Mouse (Mus musculus) mesoderm, embryonic 11.5 days (tissue): ENCODE results near the gene Lgi1.

Source experiments
- DNase-seq: peaks from one replicate; pipeline ENCODE4 v3.0.0-alpha.2; 2012; ENCODE audit warnings: low read depth, low spot score

Gene Lgi1

GRCm38 (mm10) chr19:38261351-38261750, 3.0 kb upstream of the Lgi1 start:
- DNase-seq: no peak

DNA sequence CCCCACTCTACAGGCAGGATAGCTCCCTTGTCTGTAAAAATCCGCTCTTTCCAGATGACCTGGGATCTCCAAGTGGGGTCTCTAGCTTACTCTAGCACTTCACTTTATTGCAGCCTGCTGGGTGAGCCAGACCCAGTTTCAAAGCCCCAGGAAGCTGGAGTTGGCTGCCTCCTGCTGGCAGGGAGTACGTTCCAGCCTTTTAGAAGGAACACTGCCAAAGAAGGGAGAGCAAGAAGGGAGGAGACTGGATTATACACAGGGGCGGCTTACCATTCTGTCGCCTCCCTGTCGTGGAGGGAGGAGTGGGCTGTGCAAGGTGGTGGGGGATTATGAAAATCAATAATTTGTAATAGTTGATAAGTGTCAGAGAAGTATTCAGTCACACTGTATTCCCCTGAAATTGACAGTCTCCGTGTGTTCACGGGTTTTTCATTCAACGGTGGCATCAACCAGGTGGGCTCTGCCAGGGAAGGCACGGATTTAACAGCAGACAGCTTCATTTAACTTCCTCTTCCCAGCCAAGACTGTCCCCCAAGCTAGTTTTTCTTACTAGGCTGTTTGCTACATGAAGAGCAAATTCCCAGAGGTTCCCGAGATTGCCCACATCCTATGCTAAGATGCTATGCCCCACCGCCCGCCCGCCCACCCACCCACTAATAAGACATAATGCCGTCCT, 369 bp upstream of the Lgi1 start:
- no peak for DNase-seq

DNA sequence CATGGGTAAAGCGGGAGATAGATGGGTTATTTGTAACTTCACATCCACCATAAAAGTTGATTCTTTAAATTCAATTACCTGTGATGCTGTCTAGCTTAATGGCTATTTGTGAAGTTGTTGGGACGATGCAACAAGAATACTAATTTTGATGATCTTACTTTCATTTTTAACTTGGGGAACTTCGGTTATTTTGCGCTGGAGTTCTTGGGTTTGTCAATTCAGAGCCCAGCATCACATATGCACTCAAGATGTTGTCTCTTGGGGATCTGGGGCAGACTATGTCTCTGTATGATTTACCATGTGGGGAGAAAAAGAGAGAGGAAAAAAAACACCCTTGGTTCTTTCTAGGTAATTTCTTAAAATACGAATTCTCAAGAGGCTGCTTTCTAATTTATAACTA, 1.4 kb downstream of the Lgi1 start:
- DNase-seq: peak; percentile 41

DNA sequence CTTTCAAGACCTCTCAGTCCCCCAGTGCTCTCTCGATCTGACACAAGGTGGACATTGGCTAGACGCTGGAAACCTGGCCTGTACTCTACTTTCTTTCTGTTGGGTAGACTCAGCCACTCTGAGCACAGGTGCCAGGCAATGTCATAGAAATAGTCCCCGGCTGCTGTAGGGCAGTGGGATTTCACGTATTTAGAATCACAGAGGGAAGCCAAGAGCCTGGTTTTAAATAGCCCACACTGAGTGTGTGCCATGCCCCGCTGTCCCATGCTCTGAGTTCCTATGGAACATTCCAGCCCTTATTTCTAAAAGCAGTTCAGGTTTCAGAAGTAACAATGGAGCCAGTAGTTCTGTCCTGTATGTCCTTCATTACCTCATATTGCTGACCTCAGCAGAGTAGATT, 3.1 kb downstream of the Lgi1 start:
- no peak for DNase-seq

GRCm38 (mm10) chr19:38271071-38271470, 6.7 kb downstream of the Lgi1 start:
- no peak for DNase-seq

DNA sequence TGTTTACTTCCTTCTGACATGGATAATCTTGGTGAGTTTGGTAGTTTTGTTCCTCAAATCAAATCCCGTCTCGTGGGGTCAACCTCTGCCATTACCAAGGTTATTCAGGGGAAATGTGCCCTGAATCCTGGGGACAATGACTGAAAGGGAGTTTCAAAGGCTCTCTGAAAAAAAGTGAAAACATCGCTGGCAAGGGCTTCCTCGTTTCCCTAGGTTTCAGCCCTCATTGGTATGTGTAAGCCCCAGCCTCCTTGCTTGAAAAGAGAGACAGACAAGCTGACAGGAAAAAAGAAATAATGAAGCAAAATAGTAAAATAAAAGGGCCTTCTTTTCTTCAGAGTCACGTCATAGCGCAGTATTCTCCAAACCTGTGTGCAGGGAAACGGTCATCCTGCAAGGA, 9.5 kb downstream of the Lgi1 start:
- DNase-seq: no peak

DNA sequence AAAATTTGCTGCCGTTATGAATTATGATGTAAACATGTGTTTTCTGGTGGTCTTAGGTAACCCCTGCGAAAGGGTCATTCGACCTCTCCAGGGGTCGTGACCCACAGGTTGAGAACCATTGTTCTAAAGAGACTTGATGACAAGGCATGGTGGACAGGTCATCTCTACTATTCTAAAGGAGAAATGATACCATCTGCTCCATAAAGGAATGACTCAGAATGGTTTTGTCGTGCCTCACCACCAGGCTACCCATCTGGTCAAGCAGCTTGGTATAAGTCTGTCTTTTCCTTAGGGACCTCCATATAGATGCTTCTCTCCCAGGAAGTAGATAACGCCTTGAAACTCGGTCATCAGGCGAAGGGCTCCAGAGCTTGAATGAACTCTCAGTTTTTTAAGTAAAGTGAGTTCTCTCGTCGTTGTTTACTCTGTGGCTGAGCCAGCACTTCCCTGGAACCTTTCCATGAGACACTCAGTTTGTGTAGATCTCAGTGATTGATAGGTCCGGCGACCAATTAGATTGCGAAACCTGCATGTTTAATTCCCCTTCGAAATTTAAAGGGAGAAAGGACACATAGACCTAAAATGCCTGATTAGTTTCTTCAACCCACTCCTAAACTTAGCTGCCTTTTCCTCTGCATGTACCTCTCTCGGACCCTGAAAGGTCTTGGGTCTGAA, 10.5 kb downstream of the Lgi1 start:
- no peak for DNase-seq

DNA sequence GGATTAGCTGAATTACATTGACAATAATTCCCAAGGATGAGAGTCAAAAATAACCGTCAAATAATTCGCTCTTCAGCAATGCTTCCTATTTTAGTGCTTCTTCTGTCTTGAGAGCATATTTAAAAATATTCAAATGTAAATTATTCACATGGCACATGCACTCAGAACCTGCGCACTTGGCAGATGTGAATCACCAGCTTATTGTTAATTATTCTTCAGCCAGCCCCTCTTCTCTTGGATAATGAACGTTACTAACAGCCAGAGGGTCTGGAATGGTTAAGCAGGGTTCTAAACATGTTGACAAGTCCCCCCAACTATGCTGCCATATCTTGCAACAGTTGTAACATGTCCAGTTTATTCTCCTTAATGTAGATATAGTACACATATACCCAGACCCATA, 11.9 kb downstream of the Lgi1 start:
- no peak for DNase-seq

DNA sequence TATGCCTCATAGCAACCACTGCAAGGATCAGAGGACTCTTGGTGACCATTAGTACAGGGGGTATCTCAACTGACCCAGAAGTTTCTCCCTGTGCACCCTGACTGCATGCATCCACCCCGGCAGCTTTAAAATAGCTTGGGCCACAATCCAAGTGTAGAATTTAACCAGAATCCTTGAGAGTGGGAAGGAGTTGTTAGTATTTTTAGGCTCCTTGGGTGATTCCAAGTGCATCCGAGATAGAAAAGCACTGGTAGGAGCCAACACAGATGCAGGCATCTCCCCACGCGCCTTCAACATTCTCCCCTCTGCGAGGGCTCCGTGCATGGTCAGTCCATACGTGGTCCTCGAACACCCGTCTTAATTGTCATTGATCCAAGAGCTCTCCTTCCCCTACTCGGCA, 15.9 kb downstream of the Lgi1 start:
- no peak for DNase-seq

GRCm38 (mm10) chr19:38282407-38282806, 18.1 kb downstream of the Lgi1 start:
- no peak for DNase-seq

- no peak for DNase-seq
Measured at GRCm38 (mm10) chr19:38288556-38288955, 24.2 kb downstream of the Lgi1 start.

DNA sequence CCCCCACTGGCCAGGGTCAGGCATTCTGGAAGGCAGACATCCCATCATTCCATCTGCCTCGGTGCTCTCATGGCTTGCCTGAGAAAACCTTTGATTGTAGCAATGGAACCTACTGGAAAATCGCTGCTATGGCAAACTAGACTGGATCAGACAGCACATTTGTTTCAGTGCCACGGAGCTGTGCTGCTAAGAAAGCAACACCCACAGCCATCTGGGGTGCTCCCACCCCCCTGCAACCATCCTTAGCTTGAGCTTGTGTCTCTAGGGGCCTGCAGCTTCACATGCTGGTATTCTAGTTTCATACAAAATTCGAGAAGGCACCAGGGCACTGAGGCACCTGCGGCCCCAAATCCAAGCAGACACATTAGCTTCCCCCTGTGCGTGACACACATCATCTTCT, 27.1 kb downstream of the Lgi1 start:
- DNase-seq: no peak

DNA sequence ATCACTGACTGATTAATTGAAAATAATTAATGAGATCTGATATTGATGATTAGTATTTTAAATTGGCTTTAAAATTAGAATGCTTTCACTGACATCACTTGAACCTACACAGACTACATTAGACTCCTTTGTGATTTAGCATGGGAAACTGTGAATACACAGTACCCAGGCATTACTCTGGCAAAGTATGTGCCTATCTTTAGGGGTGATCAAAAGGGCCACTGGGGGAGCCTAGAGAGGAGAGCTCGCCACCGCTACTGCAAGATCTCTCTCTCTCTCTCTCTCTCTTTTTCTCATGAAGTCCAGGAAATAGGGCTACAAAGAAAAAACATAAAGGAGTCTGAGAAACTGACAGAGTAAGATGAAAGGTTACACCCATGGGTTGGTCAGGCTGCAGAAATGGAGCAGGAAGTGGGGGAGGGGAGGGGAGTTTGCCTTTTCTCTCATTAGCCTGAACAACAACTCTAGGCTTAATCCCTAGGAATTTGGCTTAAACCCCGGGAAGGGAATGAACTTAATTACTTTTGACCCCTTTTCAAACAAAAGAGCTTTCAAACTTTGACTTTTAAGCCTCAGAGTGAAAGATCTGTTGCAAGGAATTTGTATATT, 33.8 kb downstream of the Lgi1 start:
- DNase-seq: peak; percentile 23

- no peak for DNase-seq
Measured at GRCm38 (mm10) chr19:38308116-38308515, 43.8 kb downstream of the Lgi1 start.

GRCm38 (mm10) chr19:38315099-38315498, 50.8 kb downstream of the Lgi1 start:
- no peak for DNase-seq

DNA sequence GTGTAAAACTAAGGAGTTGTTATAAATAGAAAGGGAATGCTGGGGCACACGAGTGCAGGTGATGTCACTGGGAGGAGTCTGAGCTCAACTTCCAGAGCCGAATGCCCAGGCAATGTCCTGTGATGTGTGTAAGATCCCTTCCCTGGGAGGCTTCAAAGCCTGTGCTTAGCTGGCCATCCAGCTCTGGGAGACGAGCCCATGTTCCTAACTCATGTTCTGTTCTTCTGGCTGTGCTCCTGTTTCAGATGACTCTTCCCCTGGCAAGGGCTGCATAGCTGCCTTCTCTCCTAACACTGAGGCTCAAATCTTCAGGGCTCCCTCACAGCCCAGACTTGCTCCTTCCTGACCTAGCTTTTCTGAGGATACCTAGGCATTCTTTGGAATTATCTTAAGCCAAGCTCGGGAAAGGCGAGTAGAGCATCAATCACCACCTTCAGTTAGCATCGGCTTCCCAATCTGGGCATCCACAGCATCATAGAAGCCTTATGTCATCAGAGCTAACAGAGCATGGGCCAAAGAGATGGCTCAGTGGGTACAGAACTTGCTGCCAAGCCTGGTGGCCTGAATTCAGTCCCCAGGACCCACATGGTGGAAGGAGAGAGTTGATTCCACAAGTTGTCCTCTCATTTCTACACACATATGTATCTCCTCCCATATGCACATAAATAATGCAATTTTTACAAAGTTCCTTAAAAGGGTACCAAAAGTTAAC, 52.4 kb downstream of the Lgi1 start:
- no peak for DNase-seq

- DNase-seq: no peak
Measured at GRCm38 (mm10) chr19:38318308-38318707, 54.0 kb downstream of the Lgi1 start.

DNA sequence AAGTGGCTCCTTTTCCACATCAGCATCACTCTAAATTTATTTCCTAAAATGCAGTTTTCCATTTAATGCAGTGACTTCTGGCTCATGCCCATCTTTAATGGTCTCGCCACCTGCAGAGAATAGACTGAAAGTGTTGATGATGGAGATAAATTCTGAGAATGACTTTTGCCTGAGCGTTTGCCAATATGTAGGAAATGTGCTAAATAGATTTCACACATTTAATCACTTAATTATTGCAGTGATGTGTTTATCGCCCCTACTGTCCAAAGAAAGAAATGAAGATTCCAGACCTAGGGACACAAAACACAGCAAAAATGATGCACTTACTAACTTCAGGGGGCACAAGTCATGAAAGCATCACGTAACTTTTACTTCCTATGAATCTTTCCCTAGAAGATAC, 54.8 kb downstream of the Lgi1 start:
- DNase-seq: no peak

- no peak for DNase-seq
Measured at GRCm38 (mm10) chr19:38320651-38321188, 56.4 kb downstream of the Lgi1 start.

DNA sequence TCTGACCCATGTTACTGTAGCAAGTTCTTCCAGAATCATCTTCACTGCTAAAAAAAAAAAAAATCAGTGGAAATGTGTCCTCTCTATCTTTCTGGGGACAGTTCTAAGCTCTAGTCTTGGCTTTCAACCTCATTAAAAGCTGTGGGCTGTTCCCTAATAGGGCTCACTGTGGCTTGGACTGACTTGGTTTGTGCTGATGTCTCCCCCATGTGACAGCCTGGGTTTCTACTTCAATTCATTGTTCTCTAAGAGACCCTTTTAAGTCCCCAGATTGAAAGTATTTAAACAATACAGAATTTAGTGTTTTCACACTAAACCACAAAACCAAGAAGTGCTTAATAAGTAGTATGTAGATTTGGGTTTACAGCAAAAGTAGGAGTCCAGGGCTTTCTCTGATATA, 59.4 kb downstream of the Lgi1 start:
- no peak for DNase-seq

DNA sequence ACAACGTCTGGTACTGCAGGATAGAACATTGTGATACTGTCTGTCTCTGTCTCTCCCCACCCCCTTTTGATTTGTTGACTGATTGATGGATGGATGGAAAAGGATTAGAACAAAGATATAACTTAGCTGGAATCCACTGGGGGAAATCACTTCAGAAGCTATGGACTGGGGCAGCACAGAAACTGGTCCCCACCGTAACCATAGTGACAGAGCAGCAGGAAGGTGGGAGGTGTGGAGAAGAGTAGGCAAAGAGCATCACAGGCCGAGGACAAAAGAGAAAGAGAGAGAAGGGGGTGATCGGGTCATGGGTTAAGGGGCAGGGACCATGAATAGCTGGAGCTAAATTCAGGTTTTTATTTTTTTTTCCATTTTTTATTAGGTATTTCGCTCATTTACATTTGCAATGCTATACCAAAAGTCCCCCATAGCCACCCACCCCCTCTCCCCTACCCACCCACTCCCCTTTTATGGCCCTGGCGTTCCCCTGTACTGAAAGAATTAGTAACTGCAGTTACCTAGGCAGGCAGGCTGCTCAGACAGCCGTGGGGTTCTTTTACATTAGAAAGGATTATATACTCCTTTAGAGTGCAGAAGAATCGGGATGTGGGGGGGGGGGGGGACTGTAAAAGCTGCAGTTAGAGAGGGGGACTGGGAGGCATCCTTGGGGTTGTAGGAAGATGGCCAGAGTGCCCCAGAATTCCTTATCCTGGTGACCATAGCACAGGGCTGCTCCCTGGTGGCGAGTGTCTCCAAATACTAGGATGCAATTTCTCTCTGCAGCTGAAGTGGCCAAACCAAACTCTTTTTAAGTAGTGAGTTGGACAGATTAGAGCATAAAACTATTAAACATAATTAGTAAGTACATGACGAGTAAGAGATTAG, 60.1 kb downstream of the Lgi1 start:
- DNase-seq: peak; percentile 28
